Mouse (Mus musculus): ENCODE measurements around the gene Armc8. TPM values are rescaled to one million over a fixed set of nuclear protein-coding genes. Genes with fewer than 3 reads are reported as not detected.
A peak's percentile ranks its signal among the peaks of the same experiment; 100 is the strongest.

Armc8 gene
- total RNA-seq, 2 experiments from 2014 or later = 30.6 to 37.8 TPM

DNA sequence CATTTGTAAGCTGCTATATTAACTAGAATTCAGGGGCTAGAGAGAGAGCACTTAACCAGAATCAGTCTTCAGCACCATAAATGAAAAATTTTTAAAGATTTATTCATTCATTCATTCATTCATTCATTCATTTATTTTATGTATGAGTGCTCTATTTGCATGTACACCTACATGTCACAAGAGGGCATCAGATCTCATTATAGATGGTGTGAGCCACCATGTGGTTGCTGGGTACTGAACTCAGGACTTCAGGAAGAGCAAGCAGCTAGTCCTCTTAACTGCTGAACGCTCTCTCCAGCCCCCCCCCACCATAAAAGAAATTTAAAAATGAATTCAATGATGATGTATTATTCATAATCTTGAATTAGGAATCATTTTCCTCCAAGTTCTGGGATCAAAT, 22.4 kb downstream of the Armc8 start:
- no peak for ATAC-seq (replicated peaks; ENCODE audit: low FRiP score, poor library complexity, severe bottlenecking)

DNA sequence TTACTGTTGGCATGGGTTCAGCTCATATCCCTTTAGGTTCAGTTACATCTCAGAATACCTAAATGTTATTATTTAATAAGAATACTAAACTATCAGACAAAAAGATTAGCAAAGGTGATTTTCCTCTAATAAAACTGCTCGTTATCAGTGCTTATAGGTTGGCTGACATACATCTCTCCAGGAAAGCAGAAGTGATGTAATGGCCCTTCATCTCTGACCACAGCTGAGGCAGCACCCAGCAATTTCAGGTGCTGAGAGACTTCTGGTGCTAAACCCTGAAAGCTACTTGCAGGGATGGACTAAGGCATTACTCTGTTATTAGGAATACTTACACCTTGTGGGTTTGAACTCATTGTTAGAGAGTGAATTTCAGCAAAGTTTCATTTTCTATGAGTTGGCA, 36.8 kb downstream of the Armc8 start:
- ATAC-seq (replicated peaks; ENCODE audit: low FRiP score, poor library complexity, severe bottlenecking) = no peak

DNA sequence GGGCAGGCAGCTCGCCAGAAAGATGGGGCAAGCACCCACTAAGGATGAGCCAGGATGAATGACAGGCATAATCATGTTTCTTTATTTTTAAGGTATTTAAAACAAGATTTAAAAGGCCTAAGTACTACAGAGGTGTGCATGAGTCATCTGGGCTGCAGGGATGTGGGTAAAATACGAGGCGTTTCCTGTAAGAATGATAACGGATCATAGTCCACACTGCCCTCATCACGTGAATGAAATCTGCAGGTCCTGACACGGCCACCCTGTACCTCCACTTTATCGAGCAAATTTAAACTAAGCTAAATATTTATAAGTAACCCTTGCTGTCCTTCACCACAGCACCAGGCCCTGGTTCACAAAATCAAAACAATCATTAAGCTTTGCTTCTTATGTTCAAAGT, 62.8 kb downstream of the Armc8 start:
- no peak for ATAC-seq (replicated peaks; ENCODE audit: low FRiP score, poor library complexity, severe bottlenecking)

DNA sequence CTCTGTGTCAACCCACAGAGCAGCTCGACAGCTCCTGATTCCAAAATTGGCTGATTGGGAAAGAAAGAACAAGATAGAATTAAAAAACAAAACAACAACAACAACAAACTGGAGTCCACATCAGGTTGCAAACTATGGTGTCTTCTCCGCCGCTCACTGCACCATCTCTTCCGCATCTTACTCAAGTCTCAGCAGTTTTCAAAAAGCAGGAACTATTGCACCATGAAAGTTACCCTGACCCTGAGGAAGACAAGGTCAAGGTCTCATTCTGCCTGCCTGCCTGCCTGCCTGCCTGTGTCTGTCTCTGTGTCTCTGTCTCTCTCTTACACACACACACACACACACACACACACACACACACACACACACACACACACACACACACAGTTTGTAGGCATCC, 69.4 kb downstream of the Armc8 start:
- no peak for ATAC-seq (replicated peaks; ENCODE audit: low FRiP score, poor library complexity, severe bottlenecking)

- no peak for ATAC-seq (replicated peaks; ENCODE audit: low FRiP score, poor library complexity, severe bottlenecking)
Observed at GRCm38 (mm10) chr9:99492634-99493200, 76.0 kb downstream of the Armc8 start.

GRCm38 (mm10) chr9:99491050-99491449, 77.6 kb downstream of the Armc8 start:
- no peak for ATAC-seq (replicated peaks; ENCODE audit: low FRiP score, poor library complexity, severe bottlenecking)

DNA sequence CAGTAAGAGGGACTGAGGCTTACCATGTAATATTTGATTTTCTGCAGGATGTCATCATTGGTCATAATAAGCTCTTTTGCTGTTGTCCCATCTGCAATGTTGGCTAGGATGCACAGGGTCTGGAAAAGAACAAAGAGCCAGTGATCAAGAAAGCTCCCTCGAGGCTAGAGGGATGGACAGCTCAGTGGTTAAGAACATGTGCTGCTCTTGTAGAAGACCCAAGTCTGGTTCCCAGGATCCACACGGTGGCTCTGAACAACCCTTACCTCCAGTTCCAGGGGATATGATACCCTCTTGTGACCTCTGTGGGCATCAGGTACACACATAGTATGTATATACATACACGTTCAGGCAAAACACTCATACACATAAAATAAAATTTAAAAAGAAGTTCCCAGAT, 80.9 kb downstream of the Armc8 start:
- ATAC-seq (replicated peaks; ENCODE audit: low FRiP score, poor library complexity, severe bottlenecking) = no peak

- no peak for ATAC-seq (replicated peaks; ENCODE audit: low FRiP score, poor library complexity, severe bottlenecking)
Observed at GRCm38 (mm10) chr9:99487126-99487695, 81.5 kb downstream of the Armc8 start.

- peak; percentile 93 for ATAC-seq (replicated peaks; ENCODE audit: low FRiP score, poor library complexity, severe bottlenecking)
Observed at GRCm38 (mm10) chr9:99485144-99485543, 83.6 kb downstream of the Armc8 start.

GRCm38 (mm10) chr9:99484632-99485031, 84.1 kb downstream of the Armc8 start:
- no peak for ATAC-seq (replicated peaks; ENCODE audit: low FRiP score, poor library complexity, severe bottlenecking)

DNA sequence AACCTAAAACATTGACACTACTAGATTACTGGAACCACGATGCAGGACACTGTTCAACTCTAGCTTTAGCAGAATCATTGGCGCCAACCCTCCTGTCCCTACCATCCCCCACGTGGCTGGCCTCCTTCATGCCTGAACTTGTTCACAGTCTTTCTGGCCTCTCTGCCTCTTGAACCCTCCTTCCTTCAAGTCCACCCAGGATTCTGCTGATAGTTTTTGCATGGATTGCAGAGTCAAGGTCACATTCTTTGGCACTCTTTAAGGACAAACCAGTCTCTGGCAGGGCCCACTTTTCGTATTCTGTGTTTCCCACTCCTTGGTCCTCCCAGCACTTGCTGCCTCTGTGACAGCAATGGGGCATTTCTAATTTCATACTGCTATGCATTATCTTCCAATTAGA, 85.5 kb downstream of the Armc8 start:
- ATAC-seq (replicated peaks; ENCODE audit: low FRiP score, poor library complexity, severe bottlenecking) = no peak

GRCm38 (mm10) chr9:99480764-99481163, 87.9 kb downstream of the Armc8 start:
- ATAC-seq (replicated peaks; ENCODE audit: low FRiP score, poor library complexity, severe bottlenecking) = no peak

DNA sequence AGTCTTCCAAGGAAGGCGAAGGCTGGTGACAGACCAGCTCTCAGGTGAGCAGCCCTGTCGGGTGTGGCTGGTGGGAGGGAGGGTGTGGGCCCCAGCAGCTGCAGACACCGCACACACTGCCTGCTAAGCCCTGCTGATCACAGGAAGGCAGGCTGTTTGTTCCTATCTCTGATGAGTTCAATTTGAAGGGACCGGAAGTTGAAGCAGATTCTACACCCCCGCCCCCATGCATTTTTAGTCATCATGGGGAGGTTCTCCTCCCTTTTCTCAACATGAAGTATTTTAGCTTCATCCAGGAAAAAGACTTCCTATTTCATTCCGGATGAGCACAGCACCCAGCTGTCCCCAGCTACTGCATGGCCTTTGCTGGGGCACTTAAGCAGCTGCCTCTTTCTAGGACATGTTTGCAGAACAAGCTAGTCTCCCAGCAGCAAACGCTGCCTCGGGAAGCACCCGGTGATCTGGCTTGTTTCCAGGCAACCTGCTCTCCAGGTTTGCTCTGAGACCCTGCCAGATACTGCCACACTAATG, 89.5 kb downstream of the Armc8 start:
- ATAC-seq (replicated peaks; ENCODE audit: low FRiP score, poor library complexity, severe bottlenecking) = no peak

DNA sequence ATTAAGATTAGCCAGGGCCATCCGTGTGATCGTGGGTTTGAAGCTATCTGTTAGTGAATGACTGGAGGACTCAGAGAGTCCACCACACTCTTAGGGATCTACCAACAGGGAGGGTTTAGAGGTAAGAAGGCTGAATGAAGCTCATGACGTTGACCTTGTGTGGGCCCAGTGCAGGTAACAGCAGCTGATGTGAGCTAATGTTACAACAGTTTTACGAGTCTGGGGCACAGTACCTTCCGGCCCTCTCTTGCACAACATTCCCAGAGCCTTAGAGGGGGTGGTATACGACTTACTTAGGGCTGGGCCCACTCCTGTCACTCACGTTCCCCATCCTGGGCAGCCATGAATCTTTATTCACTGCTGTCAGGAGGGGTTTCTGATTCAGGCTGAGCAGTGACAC, 97.4 kb downstream of the Armc8 start:
- ATAC-seq (replicated peaks; ENCODE audit: low FRiP score, poor library complexity, severe bottlenecking) = no peak

DNA sequence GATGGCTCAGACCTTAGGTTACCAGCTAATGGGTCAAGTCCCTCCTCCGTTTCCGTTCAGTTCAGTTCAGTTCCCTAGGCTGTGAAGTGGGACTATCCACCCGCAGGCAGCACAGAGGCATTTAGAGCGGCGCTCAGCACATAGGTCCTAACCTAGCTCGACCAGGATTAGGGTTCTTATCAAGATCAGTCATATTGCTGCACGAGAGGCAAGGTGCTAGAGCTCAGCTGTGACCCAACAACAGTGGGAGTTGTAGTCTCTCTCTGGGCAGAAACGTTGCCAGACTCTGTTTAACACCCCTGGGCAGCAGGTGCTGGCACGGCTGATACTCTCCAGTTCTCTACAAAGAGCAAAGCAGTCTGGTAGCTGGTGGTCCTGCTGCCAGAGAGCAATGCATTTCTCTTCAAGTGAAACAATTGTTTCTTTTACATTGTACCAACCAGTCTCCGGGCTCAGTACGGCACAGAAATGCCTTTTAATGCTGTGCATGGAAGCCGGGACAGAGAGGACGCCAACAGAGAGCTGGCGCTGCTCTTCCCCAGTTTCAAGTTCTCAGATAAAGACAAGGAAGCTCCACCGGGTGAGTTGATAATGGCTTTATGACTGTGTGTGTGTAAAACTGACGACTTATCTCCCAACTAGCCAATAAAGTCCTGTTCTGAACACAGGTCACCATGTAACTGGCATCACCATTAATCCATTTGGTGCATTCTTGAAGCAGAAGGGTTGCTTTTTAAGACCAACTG, 98.2 kb downstream of the Armc8 start:
- ATAC-seq (replicated peaks; ENCODE audit: low FRiP score, poor library complexity, severe bottlenecking) = peak; percentile 65

DNA sequence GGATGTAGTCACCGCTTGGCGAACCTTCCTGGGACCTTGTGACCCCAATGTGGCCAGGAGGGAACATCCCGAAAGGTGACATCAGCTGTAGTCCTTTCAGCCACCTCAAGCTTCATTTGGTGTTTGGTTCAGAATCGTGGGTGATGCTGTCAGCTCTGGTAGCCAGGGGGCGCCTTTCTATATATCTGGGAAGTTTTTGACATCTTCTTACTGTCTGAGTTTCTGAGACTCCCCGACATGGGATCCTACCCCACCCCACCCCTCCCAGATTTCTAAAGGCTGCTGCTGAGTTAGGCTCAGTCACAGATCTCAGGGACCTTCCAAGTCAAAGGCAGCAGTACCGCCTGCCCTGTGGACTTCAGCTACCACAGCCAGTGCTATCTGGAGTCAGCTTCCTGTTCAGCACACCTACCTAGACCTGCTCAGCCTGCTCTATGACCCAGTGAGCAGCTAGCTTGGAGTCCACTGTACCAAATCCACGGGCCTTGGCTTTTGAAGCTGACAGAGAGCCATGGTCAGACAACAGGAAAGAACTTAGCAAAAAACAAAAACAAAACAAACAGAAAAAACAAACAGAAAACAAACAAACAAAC, 98.9 kb downstream of the Armc8 start:
- no peak for ATAC-seq (replicated peaks; ENCODE audit: low FRiP score, poor library complexity, severe bottlenecking)

GRCm38 (mm10) chr9:99468572-99468971, 100.1 kb downstream of the Armc8 start:
- ATAC-seq (replicated peaks; ENCODE audit: low FRiP score, poor library complexity, severe bottlenecking) = no peak

DNA sequence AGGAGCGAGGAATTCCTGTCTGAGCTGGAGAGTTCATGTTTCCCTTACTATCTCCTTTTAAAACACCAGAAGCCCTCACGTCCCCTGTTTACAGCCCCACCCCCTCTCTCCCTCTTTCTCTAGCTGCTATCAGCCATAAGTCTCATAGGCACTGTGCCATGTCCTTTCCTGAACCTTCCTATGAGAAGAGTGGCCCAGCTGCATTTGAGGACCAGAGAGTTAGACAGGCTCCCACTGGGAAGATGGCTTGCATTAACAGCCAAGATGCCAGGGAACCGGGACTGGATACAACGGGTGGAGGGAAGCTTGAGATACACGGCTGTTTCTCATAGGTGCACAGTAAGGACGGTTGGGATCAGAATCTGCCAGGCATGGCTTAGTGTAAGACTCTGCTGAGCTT, 103.8 kb downstream of the Armc8 start:
- ATAC-seq (replicated peaks; ENCODE audit: low FRiP score, poor library complexity, severe bottlenecking) = no peak

DNA sequence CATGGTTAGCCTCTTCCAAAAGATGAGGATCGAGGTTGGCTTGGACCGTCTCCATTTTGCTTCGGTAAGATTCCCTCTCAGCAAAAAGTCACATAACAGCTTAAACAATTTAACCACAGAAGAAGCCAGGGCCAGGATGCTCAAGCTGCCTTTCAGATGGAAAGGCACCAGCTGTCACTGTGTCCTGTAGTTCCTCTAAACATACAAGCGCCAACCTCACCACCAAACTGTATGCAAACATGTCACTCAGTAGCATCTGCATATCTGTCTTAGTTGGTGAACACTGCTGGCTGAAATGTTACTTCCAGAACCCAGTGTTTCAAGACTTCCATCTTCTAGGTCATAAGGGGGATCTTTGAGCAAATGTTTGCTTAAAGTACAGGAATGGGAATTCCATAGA, 109.0 kb downstream of the Armc8 start:
- no peak for ATAC-seq (replicated peaks; ENCODE audit: low FRiP score, poor library complexity, severe bottlenecking)

GRCm38 (mm10) chr9:99458529-99459208, 110.0 kb downstream of the Armc8 start:
- 0 out of 2 replicates have a peak, but pooled peaks have one; percentile 68 for ATAC-seq (replicated peaks; ENCODE audit: low FRiP score, poor library complexity, severe bottlenecking)

Measured in erythroid progenitor cell, adult 5-6 weeks (primary cell).